Mouse (Mus musculus) spleen, postnatal 14 days (tissue): ENCODE results near the gene Tssk4.
A peak's percentile ranks its signal among the peaks of the same experiment; 100 is the strongest.

Experiments used
- DNase-seq, 2 experiments: peaks; one replicate each; pipeline ENCODE4 v3.0.0; 2021 to 2022; ENCODE audit warnings: low spot score in 2 of 2

Tssk4 gene

DNA sequence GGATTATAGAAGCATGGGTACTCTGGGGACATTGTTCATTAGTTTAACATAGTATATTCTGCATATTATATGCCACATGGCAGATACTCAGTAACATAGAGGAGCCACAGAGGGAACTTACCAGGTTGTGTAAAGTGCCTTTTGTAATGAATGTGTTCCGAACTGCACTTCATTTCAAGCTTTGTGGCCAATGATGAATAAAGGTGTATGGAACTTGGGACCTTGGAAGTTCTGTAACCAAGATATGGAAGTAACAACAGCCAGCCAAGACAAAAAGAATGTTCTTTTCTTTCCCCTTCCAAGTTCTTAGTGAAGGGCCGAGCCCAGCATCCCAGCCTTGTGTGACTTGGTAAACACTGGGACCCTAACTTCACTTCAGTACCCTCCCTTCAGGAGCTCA lies at the start of gene Tssk4:
Tssk4 (plus strand) TSS at position 301 of the 400 bp plus-strand sequence.
- DNase-seq: no peak

GRCm38 (mm10) chr14:55603271-55603632 lies 46.7 kb upstream of the Tssk4 start, which contains the start of gene Irf9:
Gene Irf9, plus strand, starts transcription at chr14:55603571.
- DNase-seq: no peak

DNA sequence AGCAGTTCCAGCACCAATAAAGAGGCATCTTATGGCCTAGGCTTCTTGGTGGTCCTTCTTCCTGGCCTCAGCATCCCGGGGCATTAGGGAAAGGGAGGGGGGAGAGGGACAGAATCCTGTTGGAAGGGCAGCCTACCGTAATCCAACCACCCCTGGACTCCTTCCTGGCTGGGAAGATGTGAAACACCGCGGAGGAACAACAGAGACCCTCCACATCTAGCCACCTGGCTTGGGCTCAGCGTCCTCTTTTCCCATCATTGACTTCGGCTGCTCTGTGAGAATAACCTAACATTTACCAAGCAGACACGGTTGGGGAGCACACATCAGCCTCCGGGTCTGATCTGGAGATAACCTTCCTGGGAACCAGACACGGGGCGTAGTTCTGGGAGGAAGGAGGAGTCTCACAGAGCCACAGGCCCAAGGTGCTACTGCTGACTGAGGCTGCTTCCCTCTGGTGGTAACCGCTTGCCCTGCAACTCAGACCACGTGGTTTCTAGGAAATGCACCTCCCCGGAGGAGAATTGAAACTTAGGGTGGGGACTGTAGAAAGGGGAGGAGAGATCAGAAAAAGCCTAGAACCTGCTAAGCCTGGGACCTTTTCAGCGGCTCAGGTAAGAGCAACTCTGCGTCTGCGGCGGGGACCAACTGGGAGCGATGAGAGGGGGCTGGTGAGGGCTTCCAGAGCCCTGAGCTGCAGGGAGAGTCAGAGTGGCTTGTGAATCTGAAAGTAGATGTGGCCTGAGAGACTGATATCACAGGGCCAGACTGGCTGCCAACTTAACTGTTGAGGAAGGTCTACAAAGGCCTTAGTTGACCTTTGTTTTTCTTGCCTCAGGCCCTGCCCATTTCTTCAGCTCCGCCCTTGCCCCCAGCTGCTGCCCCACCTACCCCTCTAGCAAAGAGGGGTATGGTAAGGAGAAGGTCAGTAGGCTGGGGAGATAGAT lies 46.1 kb upstream of the Tssk4 start:
- DNase-seq: peak; percentile 91 to 92

- no peak for DNase-seq
Measured at GRCm38 (mm10) chr14:55604823-55605222, 45.2 kb upstream of the Tssk4 start.

- DNase-seq: no peak
Measured at GRCm38 (mm10) chr14:55605743-55606459, 44.1 kb upstream of the Tssk4 start.

- DNase-seq: no peak
Measured at GRCm38 (mm10) chr14:55608339-55608738, 41.6 kb upstream of the Tssk4 start.

GRCm38 (mm10) chr14:55613346-55613745 lies 36.6 kb upstream of the Tssk4 start:
- no peak for DNase-seq

GRCm38 (mm10) chr14:55614565-55615178 lies 35.3 kb upstream of the Tssk4 start:
- DNase-seq: no peak

- no peak for DNase-seq
Measured at GRCm38 (mm10) chr14:55615876-55616275, 34.1 kb upstream of the Tssk4 start.

DNA sequence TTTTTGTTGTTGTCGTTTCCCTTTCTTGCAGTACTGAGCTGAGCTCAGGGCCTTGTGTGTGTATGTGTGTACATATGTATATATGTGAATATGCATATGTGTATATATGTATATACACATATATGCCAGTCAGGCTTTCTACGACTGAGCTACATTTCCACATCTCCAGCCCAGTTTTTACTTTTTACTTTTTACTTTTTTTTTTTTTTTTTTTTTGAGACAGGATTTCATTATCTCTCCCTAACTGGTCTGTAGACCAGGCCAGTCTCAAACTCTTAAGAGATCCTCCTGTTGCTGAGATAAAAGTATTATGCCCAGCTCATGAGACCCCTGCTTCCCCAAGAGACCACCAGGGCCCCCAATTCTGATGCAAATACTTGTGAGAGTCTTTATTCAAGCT lies 33.1 kb upstream of the Tssk4 start:
- DNase-seq: no peak

GRCm38 (mm10) chr14:55617822-55618221 lies 32.2 kb upstream of the Tssk4 start, which contains the start of gene Rec8:
Gene Rec8, plus strand, starts transcription at chr14:55618037.
- no peak for DNase-seq

DNA sequence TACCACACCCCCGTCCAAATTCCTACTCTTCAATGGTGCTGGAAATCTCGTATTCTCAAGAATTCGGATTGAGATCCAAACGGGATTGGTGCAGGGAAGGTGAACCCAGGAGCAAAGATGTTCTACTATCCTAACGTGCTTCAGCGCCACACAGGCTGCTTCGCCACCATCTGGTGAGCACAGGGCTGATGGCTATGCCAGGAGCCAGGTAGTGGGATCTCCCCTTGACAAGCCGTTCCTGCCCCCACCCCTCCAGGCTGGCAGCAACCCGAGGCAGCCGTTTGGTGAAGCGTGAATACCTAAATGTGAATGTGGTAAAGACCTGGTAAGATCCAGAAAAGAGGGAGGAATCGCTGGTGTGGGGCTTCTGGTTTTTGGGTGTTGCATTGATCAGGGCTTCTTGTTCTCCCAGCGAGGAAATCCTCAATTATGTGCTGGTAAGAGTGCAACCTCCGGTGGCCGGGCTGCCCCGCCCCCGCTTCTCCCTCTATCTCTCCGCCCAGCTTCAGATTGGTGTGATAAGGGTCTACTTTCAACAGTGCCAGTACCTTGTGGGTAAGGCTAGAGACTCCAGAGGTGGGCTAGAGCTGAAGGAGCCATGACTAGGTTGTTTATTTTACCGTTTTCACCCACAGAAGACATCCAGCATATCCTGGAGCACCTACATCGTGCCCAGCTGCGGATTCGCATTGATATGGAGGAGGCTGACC lies 31.3 kb upstream of the Tssk4 start:
- no peak for DNase-seq

DNA sequence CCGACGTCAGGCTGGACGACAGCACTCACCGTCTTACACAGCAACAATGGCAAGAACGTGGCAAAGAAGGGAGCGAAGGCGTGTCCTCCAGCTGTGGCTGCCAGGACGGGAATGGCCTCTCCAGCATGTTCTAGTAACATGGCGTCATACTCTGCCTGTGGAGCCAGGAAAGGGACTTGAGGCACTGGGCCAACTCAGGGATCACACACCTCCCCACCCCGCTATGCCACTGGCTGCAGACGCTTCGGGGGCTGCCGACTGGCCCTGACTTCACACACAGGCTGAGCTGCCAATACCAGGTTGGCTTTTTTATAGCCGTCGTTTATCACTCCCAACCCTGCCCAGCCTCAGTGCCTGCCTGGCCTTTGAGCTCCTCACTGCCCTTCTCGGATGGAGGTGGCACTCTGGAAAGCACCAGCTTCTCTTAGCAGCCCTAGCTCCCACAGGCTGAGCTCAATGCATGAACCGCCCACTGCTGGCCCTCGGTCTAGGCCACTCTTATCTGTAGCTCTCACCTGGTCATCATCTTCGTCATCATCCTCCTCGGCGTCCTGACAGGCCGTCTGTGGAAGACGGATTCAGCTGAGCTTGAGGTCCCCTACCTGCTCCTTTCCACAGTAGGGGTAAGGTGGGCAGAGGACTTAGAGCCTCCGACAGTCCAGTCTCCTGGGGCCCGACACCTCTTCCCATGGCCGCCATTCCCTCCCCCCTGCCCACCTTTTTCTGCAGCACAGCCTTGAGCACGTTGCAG lies 21.7 kb upstream of the Tssk4 start:
- DNase-seq: no peak

GRCm38 (mm10) chr14:55629312-55629711 lies 20.7 kb upstream of the Tssk4 start:
- DNase-seq: peak; percentile 51 to 72

DNA sequence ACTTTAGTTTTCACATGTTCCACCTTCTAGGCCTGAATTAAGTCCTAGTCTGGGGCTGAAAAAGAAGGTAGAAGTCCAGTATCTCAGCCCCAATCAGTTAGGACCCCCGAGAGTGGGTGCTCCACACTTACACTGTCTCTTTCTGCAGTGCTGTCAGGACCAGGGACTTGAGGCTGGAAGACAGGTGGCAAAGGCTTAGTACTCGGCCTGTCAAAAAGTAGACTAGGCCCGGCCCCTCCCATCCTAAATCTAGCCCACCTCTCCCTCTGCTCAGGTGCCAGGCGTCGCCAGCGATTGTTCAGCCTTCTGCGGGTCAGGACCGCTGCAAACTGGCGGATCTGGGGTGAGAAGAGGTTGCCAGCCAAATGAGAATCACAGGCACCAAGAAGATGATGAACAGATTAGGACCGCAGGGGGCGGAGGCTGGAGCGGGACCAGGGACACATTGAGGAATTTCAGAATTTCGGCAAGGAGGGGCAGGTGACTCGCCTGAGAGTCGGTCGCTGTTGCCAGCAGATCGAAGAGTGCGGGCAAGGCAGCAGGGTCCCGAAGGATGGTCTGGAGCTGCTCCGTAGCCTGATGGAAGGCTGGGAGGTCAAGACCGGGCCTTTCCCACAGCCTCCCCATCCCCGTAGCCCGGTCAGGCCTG lies 15.0 kb upstream of the Tssk4 start:
- no peak for DNase-seq

DNA sequence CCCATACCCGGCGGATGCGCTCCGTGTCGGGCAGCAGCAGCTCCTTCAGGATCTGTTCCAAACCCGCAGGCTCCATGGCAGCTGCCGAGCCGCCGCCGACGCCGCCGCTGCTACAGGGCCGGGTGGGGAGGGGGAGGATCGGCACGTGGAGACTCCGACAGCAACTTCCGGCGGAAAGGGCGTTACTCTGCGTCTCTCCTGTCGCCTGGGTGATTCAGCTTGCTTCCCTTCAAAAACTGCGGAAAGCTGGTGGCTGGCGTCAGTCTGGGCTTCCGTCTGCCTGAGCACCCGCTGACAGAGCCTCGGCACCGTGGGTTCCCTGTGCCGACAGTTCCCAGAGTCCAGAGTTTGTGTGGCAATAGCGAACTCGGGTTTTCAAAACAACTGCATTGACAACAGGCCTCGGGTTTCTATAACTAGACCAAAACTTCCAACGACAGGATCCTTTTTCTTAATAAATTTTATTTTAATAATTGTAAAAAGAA lies 14.4 kb upstream of the Tssk4 start, which contains the start of gene Ipo4:
Ipo4 (minus strand) TSS at position 435 of the 485 bp plus-strand sequence.
- peak; percentile 55 to 67 for DNase-seq

- DNase-seq: no peak
Measured at GRCm38 (mm10) chr14:55637795-55638194, 12.2 kb upstream of the Tssk4 start, which contains the start of gene Gm49378. Gene Gm49378, minus strand, starts transcription at chr14:55637895.

DNA sequence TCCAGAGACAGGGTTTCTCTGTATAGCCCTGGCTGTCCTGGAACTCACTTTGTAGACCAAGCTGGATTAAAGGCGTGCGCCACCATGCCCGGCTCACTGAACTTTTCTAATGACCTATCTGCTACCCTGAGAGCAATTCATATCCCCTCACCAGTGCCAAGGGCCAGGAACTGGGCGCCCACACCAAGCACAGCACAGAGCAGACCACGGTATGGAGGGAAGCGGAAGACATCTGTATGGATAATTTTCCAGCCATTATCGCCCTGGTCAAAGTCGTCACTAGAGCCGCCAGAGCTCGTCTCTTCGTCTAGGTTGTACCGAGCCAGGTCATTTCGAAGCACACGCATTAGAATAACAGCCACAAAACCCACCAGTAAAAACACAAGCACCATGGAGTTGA lies 9.2 kb upstream of the Tssk4 start:
- DNase-seq: no peak

DNA sequence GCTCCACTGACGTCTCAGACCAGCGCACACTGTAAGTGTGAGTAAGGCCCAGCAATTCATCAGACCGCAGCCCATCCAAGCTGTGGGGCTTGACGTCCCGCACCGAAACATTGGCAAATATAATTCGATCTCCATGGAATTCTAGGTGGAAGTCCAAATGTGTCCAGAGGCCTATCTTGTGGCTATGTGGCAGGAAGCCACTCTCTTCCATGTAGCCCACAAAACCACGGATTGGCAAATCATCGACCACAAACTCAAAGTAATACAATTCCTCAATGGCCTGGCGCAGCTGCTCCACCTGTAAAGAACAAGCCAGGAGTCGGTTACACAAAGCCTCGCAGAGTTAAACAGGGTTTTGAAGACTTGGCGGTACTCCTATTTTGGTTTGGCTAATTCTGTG lies 8.7 kb upstream of the Tssk4 start:
- no peak for DNase-seq

DNA sequence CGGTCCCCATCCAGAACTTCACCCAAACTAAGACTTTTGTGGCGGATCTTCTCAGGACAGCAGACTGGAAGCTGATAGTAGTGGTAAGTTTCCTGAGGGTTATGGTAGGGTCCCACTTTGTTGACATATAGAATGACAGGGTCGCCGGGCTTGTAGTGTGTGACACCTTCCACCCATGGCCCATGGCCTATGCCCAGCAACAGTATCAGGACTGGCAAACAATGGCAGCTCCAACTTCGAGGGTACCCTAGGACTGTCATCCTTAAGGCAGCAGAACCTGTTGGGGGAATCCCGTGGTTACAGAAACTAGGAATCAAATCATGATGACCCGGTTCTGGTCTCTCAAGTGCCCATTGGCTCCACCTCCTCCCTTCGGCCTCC lies 7.3 kb upstream of the Tssk4 start:
- no peak for DNase-seq
